Mouse (Mus musculus): ENCODE measurements at regions not wholly inside any gene's neighbourhood (a gene's known extent, or its start where the extent isn't known, plus 50 kb on each side); places are given as distances from the start of the nearest gene placed in this dataset.
A peak's percentile ranks its signal among the peaks of the same experiment; 100 is the strongest.

DNA sequence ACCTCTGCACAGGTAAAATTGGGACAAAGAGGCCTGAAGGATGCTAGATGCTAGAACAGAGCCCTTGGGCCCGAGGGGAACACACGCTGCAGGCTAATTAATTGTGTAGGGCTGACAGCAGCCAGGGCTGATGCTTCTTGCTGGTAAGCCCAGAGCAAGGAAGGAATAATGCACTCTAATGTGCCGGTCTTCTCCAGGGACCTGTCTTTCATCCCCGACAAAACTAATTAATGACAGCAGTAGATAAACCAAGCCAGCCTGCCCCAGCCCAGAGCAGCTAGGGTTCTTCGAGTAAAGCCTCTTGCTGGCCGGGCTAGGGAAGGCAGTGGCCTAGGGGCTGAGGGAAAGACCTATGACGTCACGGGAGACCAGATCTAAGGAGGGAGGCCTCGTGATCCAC is 124.1 kb upstream of the Unc5b start:
- Histone ChIP-seq H3K9ac (ENCODE audit: low read length) (no peak overlapping the region), H3K27ac (ENCODE audit: low read depth, low read length) (no peak overlapping the region), H3K4me2 (ENCODE audit: low read length) (no peak overlapping the region), H3K4me1 (ENCODE audit: control insufficient read depth, insufficient read depth, low read length) (peaks cover 7% of the 10 kb centered on the region; the same call in 1 of the 2 replicates), H3K27me3 (replicated peaks; ENCODE audit: control insufficient read depth, insufficient read depth, low read length) (no peaks in the 10 kb centered on the region), H3K36me3 (ENCODE audit: control insufficient read depth, insufficient read depth, low read length) (no peaks in the 10 kb centered on the region), H3K9me3 (replicated peaks; ENCODE audit: control insufficient read depth, low read length) (no peaks in the 10 kb centered on the region), H3K4me3 (ENCODE audit: low read depth, low read length) (no peak overlapping the region)
- WGBS: 62% methylated on average over 9 of the region's 9 CpGs
- DNase-seq (ENCODE audit: low spot score) (no peak), ATAC-seq (no peak)

DNA sequence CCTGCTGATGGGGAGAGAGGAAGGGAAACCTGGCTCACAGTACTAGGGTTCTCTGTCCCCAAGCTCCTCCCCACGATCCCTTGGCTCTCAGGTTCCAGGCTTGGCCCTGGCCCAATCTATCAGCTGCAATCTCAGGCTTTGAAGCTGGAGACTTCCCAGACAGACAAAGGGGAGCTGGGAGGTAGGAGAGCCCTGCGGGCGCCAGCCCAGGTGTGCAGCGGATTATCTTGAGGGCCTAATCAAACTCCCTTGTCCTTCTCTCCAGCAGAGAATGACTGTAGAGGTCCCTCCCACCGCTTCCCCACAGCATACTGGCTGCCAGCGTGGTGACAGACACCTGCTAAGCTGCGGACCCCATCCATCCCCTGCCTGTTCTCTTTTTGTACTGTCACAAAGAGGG is 121.1 kb upstream of the Unc5b start:
- Histone ChIP-seq H3K27ac (ENCODE audit: low read depth, low read length) (no peak overlapping the region), H3K4me3 (ENCODE audit: low read depth, low read length) (no peak overlapping the region), H3K4me1 (ENCODE audit: control insufficient read depth, insufficient read depth, low read length) (peaks cover 3% of the 10 kb centered on the region; the same call in 1 of the 2 replicates), H3K36me3 (ENCODE audit: control insufficient read depth, insufficient read depth, low read length) (no peaks in the 10 kb centered on the region), H3K4me2 (ENCODE audit: low read length) (no peak overlapping the region), H3K9me3 (replicated peaks; ENCODE audit: control insufficient read depth, low read length) (no peaks in the 10 kb centered on the region), H3K9ac (ENCODE audit: low read length) (no peak overlapping the region), H3K27me3 (replicated peaks; ENCODE audit: control insufficient read depth, insufficient read depth, low read length) (no peaks in the 10 kb centered on the region)
- ATAC-seq: peak; percentile 60
- peak; percentile 45 for DNase-seq (ENCODE audit: low spot score)
- 5% methylated on average over 7 of the region's 7 CpGs for WGBS

DNA sequence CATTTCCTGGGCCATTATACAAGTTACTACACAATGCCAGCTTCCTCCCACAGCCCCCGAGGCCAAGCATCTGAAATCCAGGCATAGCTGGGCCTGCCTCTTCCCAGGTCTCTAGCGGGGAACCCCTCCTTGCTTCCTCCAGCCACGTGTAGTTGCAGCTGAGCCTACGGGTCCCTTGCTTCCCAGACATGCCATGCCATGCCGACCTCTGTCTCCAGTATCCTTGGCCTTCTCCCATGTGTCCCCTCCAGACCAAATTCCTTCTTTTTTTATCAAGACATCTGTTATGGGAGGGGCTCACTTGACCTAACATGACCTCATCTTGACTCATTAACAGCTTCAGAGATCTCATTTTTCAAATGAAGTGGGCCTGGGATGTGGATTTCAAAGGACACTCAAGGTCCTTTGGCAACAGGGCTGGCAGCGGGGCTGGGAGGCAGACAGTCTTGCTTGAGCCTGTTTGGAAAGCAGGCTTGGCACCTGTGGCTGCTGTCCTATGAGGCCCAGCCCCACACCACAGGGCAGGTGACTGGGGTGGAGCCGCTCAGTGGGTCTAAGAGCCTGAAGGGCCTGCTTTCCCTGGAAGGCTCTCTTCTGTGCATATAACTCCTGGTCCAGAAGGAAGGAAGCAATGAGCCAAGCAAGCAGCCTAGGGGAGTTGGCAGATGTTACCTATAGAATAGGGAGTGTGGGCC is 117.7 kb upstream of the Unc5b start:
- no peaks in the 10 kb centered on the region for H3K36me3 ChIP-seq (ENCODE audit: control insufficient read depth, insufficient read depth, low read length)
- DNase-seq (ENCODE audit: low spot score): no peak
- H3K27ac ChIP-seq (ENCODE audit: low read depth, low read length): no peak overlapping the region
- H3K27me3 ChIP-seq (replicated peaks; ENCODE audit: control insufficient read depth, insufficient read depth, low read length): no peaks in the 10 kb centered on the region
- no peak for ATAC-seq
- H3K4me3 ChIP-seq (ENCODE audit: low read depth, low read length): no peak overlapping the region
- no peaks in the 10 kb centered on the region for H3K9me3 ChIP-seq (replicated peaks; ENCODE audit: control insufficient read depth, low read length)
- 64% methylated on average over 7 of the region's 7 CpGs for WGBS
- no peak overlapping the region for H3K9ac ChIP-seq (ENCODE audit: low read length)
- H3K4me2 ChIP-seq (ENCODE audit: low read length): no peak overlapping the region
- no peaks in the 10 kb centered on the region for H3K4me1 ChIP-seq (ENCODE audit: control insufficient read depth, insufficient read depth, low read length)

DNA sequence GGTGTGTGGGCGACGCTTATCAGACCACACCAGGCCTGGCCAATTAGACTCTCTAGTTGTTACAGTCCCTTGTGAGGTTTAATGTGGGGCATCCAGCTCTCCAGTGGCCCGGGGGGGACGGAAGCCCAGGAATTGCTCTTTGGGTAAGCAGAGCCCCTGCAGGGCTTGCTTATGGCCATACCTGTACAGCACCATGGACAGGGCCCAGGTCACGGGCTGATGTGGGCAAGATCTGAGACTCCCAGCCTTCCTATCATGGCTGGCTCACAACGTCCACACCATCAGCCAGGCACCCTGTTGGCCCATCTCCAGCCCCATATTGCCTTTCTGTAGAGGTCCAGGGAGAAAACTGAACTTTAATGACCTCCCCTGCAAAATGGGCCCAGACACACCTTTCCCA is 111.7 kb upstream of the Unc5b start:
- DNase-seq (ENCODE audit: low spot score): no peak
- Histone ChIP-seq H3K36me3 (ENCODE audit: control insufficient read depth, insufficient read depth, low read length) (no peaks in the 10 kb centered on the region), H3K9ac (ENCODE audit: low read length) (no peak overlapping the region), H3K27me3 (replicated peaks; ENCODE audit: control insufficient read depth, insufficient read depth, low read length) (no peaks in the 10 kb centered on the region), H3K4me3 (ENCODE audit: low read depth, low read length) (no peak overlapping the region), H3K4me2 (ENCODE audit: low read length) (no peak overlapping the region), H3K27ac (ENCODE audit: low read depth, low read length) (no peak overlapping the region), H3K4me1 (ENCODE audit: control insufficient read depth, insufficient read depth, low read length) (no peaks in the 10 kb centered on the region), H3K9me3 (replicated peaks; ENCODE audit: control insufficient read depth, low read length) (no peaks in the 10 kb centered on the region)
- WGBS: 78% methylated on average over 6 of the region's 6 CpGs
- no peak for ATAC-seq

DNA sequence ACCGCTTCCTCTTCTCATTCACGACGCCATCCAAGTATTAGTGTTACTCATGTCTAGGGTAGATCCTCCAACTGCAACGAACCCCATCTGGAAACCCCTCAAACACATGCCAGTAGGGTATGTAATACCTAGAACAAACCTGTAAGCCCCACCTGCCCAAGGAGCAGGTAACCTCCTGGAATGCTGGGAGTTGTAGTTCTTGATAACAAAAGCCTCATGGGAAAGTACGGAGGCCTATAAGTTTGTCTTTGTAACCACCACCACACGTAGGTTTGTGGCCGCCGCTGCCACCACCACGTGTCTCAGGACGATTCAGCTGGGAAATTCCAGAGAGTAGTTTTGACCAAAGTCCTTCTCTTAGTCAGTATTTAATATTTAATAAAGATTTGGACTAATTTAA is 107.4 kb upstream of the Unc5b start:
- WGBS: 91% methylated on average over 10 of the region's 10 CpGs
- H3K9me3 ChIP-seq (replicated peaks; ENCODE audit: control insufficient read depth, low read length): no peaks in the 10 kb centered on the region
- no peak overlapping the region for H3K9ac ChIP-seq (ENCODE audit: low read length)
- DNase-seq (ENCODE audit: low spot score): no peak
- peaks cover 11% of the 10 kb centered on the region for H3K4me1 ChIP-seq (ENCODE audit: control insufficient read depth, insufficient read depth, low read length)
- H3K27ac ChIP-seq (ENCODE audit: low read depth, low read length): no peak overlapping the region
- no peak overlapping the region for H3K4me3 ChIP-seq (ENCODE audit: low read depth, low read length)
- H3K4me2 ChIP-seq (ENCODE audit: low read length): no peak overlapping the region
- no peak for ATAC-seq
- H3K27me3 ChIP-seq (replicated peaks; ENCODE audit: control insufficient read depth, insufficient read depth, low read length): no peaks in the 10 kb centered on the region
- H3K36me3 ChIP-seq (ENCODE audit: control insufficient read depth, insufficient read depth, low read length): no peaks in the 10 kb centered on the region

DNA sequence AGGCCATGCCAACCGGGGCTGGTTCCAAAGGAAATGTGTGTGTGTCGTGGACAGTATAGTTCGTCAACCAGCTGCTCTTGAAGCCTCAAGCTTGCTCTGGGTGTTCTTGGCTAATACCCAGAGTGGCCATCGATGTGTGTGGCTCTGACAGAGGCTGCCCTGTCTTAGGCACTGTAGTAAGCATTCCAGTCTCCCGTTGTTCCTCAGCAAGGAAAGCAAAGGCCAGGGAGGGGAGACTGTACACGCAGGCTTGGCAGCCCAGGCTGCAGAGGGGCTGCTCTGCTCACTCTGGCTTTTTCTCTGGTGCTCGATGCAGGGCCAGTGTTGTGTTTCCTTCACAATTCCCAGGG is 106.1 kb upstream of the Unc5b start:
- Histone ChIP-seq H3K27me3 (replicated peaks; ENCODE audit: control insufficient read depth, insufficient read depth, low read length) (no peaks in the 10 kb centered on the region), H3K9ac (ENCODE audit: low read length) (no peak overlapping the region), H3K9me3 (replicated peaks; ENCODE audit: control insufficient read depth, low read length) (no peaks in the 10 kb centered on the region), H3K4me2 (ENCODE audit: low read length) (no peak overlapping the region), H3K4me1 (ENCODE audit: control insufficient read depth, insufficient read depth, low read length) (peaks cover 11% of the 10 kb centered on the region), H3K36me3 (ENCODE audit: control insufficient read depth, insufficient read depth, low read length) (no peaks in the 10 kb centered on the region), H3K27ac (ENCODE audit: low read depth, low read length) (no peak overlapping the region), H3K4me3 (ENCODE audit: low read depth, low read length) (no peak overlapping the region)
- WGBS: 33% methylated on average over 7 of the region's 7 CpGs
- DNase-seq (ENCODE audit: low spot score) (no peak), ATAC-seq (no peak)

DNA sequence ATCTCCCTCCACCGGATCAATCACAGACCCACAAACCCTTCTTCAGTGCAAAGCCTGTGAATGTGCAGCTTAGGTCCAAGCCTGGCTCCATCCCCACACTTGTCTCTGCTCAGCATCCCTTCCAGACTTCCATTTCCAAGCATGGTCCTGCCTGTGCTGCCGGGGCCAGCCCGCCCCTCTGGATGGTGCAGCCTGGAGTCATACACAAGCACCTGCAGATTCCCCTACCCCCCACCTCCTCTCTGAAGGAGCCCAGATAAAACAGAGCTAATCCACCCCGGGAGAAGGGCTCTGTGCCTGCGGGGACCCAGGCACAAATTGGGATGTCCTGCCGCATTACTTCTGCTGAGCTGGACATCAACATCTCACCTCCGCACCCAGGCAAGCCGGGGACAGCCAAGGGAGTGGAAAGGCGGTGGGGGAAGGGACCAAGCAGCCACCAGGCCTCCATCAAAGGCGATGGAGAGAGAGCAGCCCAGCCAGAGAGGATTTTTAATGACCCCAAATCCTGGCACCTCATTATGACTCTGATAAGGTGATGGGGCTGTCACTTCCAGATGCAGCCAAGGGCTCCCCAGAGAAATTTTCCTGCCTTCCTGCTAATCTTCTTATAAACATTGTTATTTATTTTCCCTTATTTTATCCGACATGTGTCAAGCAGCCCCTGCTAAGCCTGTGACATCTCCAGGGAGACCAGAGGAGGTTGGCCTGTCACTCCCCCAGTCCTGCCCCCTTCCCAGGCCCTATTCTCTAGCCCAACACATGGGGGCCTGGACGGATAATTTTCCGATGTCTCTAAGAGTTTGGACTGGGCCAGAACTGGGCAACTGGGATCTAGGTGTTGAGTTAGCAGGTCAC is 105.5 kb upstream of the Unc5b start:
- Histone ChIP-seq H3K4me1 (ENCODE audit: control insufficient read depth, insufficient read depth, low read length) (peaks cover 11% of the 10 kb centered on the region), H3K9ac (ENCODE audit: low read length) (no peak overlapping the region)
- 10% methylated on average over 13 of the region's 13 CpGs for WGBS

DNA sequence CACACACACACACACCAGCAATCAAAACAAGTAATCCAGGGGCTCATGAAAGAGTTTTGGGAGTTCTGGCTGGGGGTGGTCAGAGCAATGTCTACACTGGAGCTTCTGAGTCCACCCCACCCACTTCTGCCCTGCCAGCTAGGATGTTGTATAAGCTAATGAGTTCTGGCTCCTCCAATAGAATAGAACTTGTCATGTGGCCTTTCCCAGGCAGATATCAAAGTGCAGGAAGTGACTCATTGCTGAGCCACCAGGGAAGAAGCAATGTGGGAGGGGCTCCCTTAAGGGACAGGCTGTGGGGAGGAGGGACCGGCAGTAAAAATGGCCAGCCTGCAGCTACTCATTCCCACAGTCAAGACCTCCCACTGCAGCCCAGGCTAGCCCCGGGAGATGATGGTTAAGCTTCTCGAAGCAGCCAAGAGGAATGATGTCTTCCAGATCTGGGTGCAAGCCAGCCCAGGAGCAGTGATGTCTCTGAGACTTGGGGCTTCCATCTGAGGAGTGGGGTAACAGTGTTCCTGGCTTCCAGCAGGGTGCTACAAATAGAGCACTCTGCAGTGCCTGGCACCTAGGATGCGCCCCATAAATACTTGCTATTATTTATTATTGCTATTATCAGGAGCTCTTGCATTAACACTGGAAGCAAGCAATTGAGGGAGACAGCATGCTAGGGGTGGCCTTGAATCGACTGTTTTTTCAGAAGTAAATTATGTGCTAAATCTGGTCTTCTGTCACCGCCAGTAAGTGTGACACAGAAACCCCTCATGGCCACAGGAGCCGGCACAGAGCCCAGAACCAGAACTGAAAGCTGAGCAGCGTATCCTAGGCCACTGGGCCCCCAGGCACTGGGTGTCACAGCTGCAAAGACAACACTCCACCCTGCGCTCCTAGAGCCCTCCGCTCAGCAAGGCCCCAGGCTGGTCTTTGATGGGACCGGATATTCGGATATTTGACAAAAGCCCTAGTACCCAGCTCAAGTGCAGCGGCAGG is 103.2 kb upstream of the Unc5b start:
- Histone ChIP-seq H3K4me1 (ENCODE audit: control insufficient read depth, insufficient read depth, low read length) (peaks cover 11% of the 10 kb centered on the region), H3K4me2 (ENCODE audit: low read length) (no peak overlapping the region), H3K9ac (ENCODE audit: low read length) (no peak overlapping the region), H3K4me3 (ENCODE audit: low read depth, low read length) (no peak overlapping the region), H3K27ac (ENCODE audit: low read depth, low read length) (no peak overlapping the region), H3K27me3 (replicated peaks; ENCODE audit: control insufficient read depth, insufficient read depth, low read length) (no peaks in the 10 kb centered on the region), H3K36me3 (ENCODE audit: control insufficient read depth, insufficient read depth, low read length) (no peaks in the 10 kb centered on the region), H3K9me3 (replicated peaks; ENCODE audit: control insufficient read depth, low read length) (no peaks in the 10 kb centered on the region)
- WGBS: 67% methylated on average over 13 of the region's 13 CpGs
- DNase-seq (ENCODE audit: low spot score) (no peak), ATAC-seq (no peak)

More for the DNA sequence above, 105.5 kb upstream of the Unc5b start:
- Histone ChIP-seq H3K4me3 (ENCODE audit: low read depth, low read length) (no peak overlapping the region), H3K9me3 (replicated peaks; ENCODE audit: control insufficient read depth, low read length) (no peaks in the 10 kb centered on the region), H3K4me2 (ENCODE audit: low read length) (no peak overlapping the region), H3K27me3 (replicated peaks; ENCODE audit: control insufficient read depth, insufficient read depth, low read length) (no peaks in the 10 kb centered on the region), H3K27ac (ENCODE audit: low read depth, low read length) (no peak overlapping the region), H3K36me3 (ENCODE audit: control insufficient read depth, insufficient read depth, low read length) (no peaks in the 10 kb centered on the region)
- DNase-seq (ENCODE audit: low spot score) (no peak), ATAC-seq (no peak)

Data from forebrain, embryonic 14.5 days (tissue).